In the genomic region with DNA sequence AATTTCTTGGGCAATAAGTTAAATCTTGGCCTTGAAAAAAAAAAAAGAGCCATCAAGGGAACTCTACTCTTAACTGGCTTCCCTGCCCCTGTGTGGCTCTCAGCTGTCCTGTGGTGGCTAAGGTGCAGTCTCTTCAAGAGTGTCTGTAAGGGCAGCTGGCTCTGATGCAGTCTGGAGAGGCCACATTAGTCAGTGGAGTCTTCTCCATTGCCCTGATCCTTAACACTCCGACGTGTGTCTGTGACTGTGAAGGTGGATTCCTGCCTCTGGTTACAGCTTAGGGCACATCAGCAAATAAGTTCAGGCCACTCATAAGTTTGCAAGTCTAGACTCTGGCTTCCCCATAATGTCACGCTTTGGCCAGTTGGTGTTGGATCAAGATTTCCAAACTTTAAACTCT, we compare ENCODE assay signal across 28 mouse cellular contexts.
DNase-seq lines count a peak whose midpoint lies in the region; ATAC-seq lines count a peak whose summit lies in the region.
"Had no signal": no experiment of that assay in that cellular context is flagged by ENCODE, and none has a peak within 500 bp of the region (broad histone marks: within the 10 kb centered on the region; RNA-seq: fewer than 3 reads in every experiment).

No protein-coding gene starts in this region.

- intact Hi-C loops in heart, postnatal 14 days (cut with DNase I), result no loop called here

- peak overlapping the region; percentile 35; the same call in 1 of the 2 replicates for H3K27ac ChIP-seq in heart, embryonic 16.5 days (ENCODE audit: low read length)
- no peak overlapping the region for H3K27ac ChIP-seq in heart, embryonic 12.5 days (ENCODE audit: poor library complexity, severe bottlenecking)
- H3K27ac ChIP-seq in kidney, embryonic 15.5 days, result 0 out of 2 replicates have a peak overlapping the region, but pooled peaks have one; percentile 73
- H3K27ac ChIP-seq: forebrain, embryonic 10.5 days; forebrain, embryonic 12.5 days had no signal

- peaks cover 59% of the 10 kb centered on the region for H3K4me1 ChIP-seq in heart, embryonic 16.5 days (ENCODE audit: control insufficient read depth, insufficient read depth, low read length)
- peaks cover 59% of the 10 kb centered on the region for H3K4me1 ChIP-seq in heart, embryonic 12.5 days (replicated peaks)
- H3K4me1 ChIP-seq in kidney, embryonic 15.5 days, result peaks cover 35% of the 10 kb centered on the region

- no peak for ATAC-seq in heart, embryonic 16.5 days (replicated peaks; ENCODE audit: extremely low read depth, insufficient read depth, low FRiP score)
- ATAC-seq in heart, embryonic 12.5 days (ENCODE audit: insufficient number of reproducible peaks, low FRiP score), result no peak
- ATAC-seq in kidney, embryonic 15.5 days (replicated peaks; ENCODE audit: low FRiP score), result no peak
- ATAC-seq: activated CD4-positive, CD25-positive, alpha-beta regulatory T cell, adult 4 months; CD4-positive, CD25-positive, alpha-beta regulatory T cell, adult 4 months; Patski had no signal

- no peak overlapping the region for H3K9ac ChIP-seq in heart, embryonic 16.5 days (ENCODE audit: low read length)
- H3K9ac ChIP-seq in heart, embryonic 12.5 days, result no peak overlapping the region
- H3K9ac ChIP-seq in kidney, embryonic 15.5 days, result no peak overlapping the region
- H3K9ac ChIP-seq: embryonic facial prominence, embryonic 13.5 days; embryonic facial prominence, embryonic 15.5 days; forebrain, embryonic 12.5 days had no signal

- H3K27me3 ChIP-seq in heart, embryonic 16.5 days (ENCODE audit: control insufficient read depth, insufficient read depth, low read length), result no peaks in the 10 kb centered on the region
- no peaks in the 10 kb centered on the region for H3K27me3 ChIP-seq in heart, embryonic 12.5 days (replicated peaks)
- H3K27me3 ChIP-seq in kidney, embryonic 15.5 days, result no peaks in the 10 kb centered on the region
- H3K27me3 ChIP-seq: CH12.LX; embryonic facial prominence, embryonic 13.5 days; embryonic facial prominence, embryonic 15.5 days; Patski had no signal

- DNase-seq in gastrocnemius, adult 18-20 months (ENCODE audit: low spot score), result peak; percentile 40
- no peak for DNase-seq in gastrocnemius, postnatal 10 days
- peak; percentile 84 for DNase-seq in heart, adult 11 months
- DNase-seq in heart, postnatal 14 days, result no peak
- DNase-seq in kidney, adult 9 months, result no peak
- DNase-seq: adrenal gland, adult 8-10 months; adrenal gland, postnatal 14 days; adrenal gland, postnatal 36 days; B cell, adult 2 months; cerebellum, adult 11-12 months; cerebellum, adult 2 months; cerebellum, adult 9-10 months; cerebellum, postnatal 10 days; cerebellum, postnatal 25 days; embryo, embryonic 11 days had no signal

- H3K4me3 ChIP-seq in heart, embryonic 16.5 days (ENCODE audit: low read length), result no peak overlapping the region
- H3K4me3 ChIP-seq in heart, embryonic 12.5 days, result no peak overlapping the region
- no peak overlapping the region for H3K4me3 ChIP-seq in kidney, embryonic 15.5 days (replicated peaks)
- H3K4me3 ChIP-seq: embryonic facial prominence, embryonic 13.5 days; embryonic facial prominence, embryonic 15.5 days; erythroblast, embryonic 14.5 days; forebrain, embryonic 10.5 days; forebrain, embryonic 12.5 days had no signal

- H3K9me3 ChIP-seq in heart, embryonic 16.5 days (replicated peaks; ENCODE audit: control insufficient read depth, low read length), result no peaks in the 10 kb centered on the region
- H3K9me3 ChIP-seq in heart, embryonic 12.5 days (replicated peaks), result no peaks in the 10 kb centered on the region
- no peaks in the 10 kb centered on the region for H3K9me3 ChIP-seq in kidney, embryonic 15.5 days (replicated peaks)
- H3K9me3 ChIP-seq: embryonic facial prominence, embryonic 13.5 days; embryonic facial prominence, embryonic 15.5 days; forebrain, embryonic 10.5 days; forebrain, embryonic 12.5 days; G1E had no signal

- H3K4me2 ChIP-seq in heart, embryonic 16.5 days (ENCODE audit: low read depth, low read length), result no peak overlapping the region
- H3K4me2 ChIP-seq in heart, embryonic 12.5 days, result no peak overlapping the region
- no peak overlapping the region for H3K4me2 ChIP-seq in kidney, embryonic 15.5 days
- H3K4me2 ChIP-seq: embryonic facial prominence, embryonic 13.5 days; embryonic facial prominence, embryonic 15.5 days; forebrain, embryonic 12.5 days had no signal

- no peaks in the 10 kb centered on the region for H3K36me3 ChIP-seq in heart, embryonic 16.5 days (ENCODE audit: control insufficient read depth, insufficient read depth)
- peaks cover 3% of the 10 kb centered on the region; the same call in 1 of the 2 replicates for H3K36me3 ChIP-seq in heart, embryonic 12.5 days
- no peaks in the 10 kb centered on the region for H3K36me3 ChIP-seq in kidney, embryonic 15.5 days
- H3K36me3 ChIP-seq: embryonic facial prominence, embryonic 13.5 days; embryonic facial prominence, embryonic 15.5 days; forebrain, embryonic 10.5 days; forebrain, embryonic 12.5 days; G1E had no signal

- 72% methylated on average over 3 of the region's 3 CpGs for WGBS in heart, embryonic 16.5 days
- 82% methylated on average over 3 of the region's 3 CpGs for WGBS in heart, embryonic 12.5 days
- 86% methylated on average over 3 of the region's 3 CpGs for WGBS in kidney, embryonic 15.5 days

Comparison
In these comparisons a context has a peak if more than half of its experiments do, and no peak if none do; other contexts are left out.
1. DNase-seq: peak in gastrocnemius, adult 18-20 months (single experiment) and heart, adult 11 months (single experiment); none in gastrocnemius, postnatal 10 days (single experiment), heart, postnatal 14 days (0 of 2) and kidney, adult 9 months (single experiment).